Mouse (Mus musculus): ENCODE data around the gene Mecom.

- no peak for TF ChIP-seq CTCF (IDR thresholded peaks at IDR 0.05; ENCODE audit: borderline replicate concordance, extremely low read depth, insufficient read depth, insufficient read length)
- no peak for TF ChIP-seq POLR2A (IDR thresholded peaks at IDR 0.05; ENCODE audit: borderline replicate concordance, extremely low read depth, insufficient read depth, insufficient read length, poor library complexity, severe bottlenecking)
Measured at GRCm38 (mm10) chr3:30019411-30019810, 528.4 kb downstream of the Mecom start.

Data from brain, embryonic 14.5 days (tissue).